Mouse (Mus musculus) forebrain, postnatal 0 days (tissue): ENCODE data around the gene Nsl1. TPM values are rescaled to one million over a fixed set of nuclear protein-coding genes. Genes with fewer than 3 reads are reported as not detected.
A peak's percentile ranks its signal among the peaks of the same experiment; 100 is the strongest.

Experiments
- ATAC-seq: fragments of 200-750 bp; cut with Nextera tagmentation; 2 replicates; pipeline ENCODE4 v1.8.0; 2017; ENCODE audit warnings: mild to moderate bottlenecking, moderate library complexity
- DNase-seq: peaks from one replicate; pipeline ENCODE4 v3.0.0-alpha.2; 2015
- H3K27ac ChIP-seq: fragments of 300-500 bp; sonication (generic); 2 replicates; pipeline ENCODE4 v1.5.1; 2014; ENCODE audit warnings: low read depth, mild to moderate bottlenecking, antibody characterized with exemption, low read length, moderate library complexity, mixed read lengths
- H3K27me3 ChIP-seq: fragments of 300-500 bp; sonication (generic); 2 replicates; pipeline ENCODE4 v1.6.1; 2014; ENCODE audit warnings: mild to moderate bottlenecking, low read length, mixed read lengths; ENCODE audit not compliant: insufficient read depth
- H3K36me3 ChIP-seq: fragments of 300-500 bp; sonication (generic); 2 replicates; pipeline ENCODE4 v1.6.1; 2014; ENCODE audit warnings: mild to moderate bottlenecking, moderate library complexity; ENCODE audit not compliant: insufficient read depth
- H3K4me1 ChIP-seq: fragments of 300-500 bp; sonication (generic); 2 replicates; pipeline ENCODE4 v1.6.1; 2014; ENCODE audit warnings: antibody characterized with exemption; ENCODE audit not compliant: insufficient read depth
- H3K4me2 ChIP-seq: fragments of 300-500 bp; sonication (generic); 2 replicates; pipeline ENCODE4 v1.6.1; 2014; ENCODE audit warnings: low read depth, mild to moderate bottlenecking, moderate library complexity
- H3K4me3 ChIP-seq: fragments of 300-500 bp; sonication (generic); 2 replicates; pipeline ENCODE4 v1.5.1; 2014; ENCODE audit warnings: low read depth, low read length, mixed read lengths
- H3K9ac ChIP-seq: fragments of 300-500 bp; sonication (generic); 2 replicates; pipeline ENCODE4 v1.6.1; 2014; ENCODE audit warnings: mild to moderate bottlenecking
- H3K9me3 ChIP-seq: fragments of 300-500 bp; sonication (generic); 2 replicates; pipeline ENCODE4 v1.6.1; 2016; ENCODE audit warnings: low read length
- CTCF ChIP-seq: sonication (generic); IDR thresholded peaks from 2 replicates; pipeline ENCODE4 v1.5.1; 2016; ENCODE audit warnings: antibody characterized with exemption, control low read depth, low read depth
- WGBS: fragments of 180-500 bp; shearing (Covaris S2); extraction: QIAGEN DNeasy Blood & Tissue Kit; methylation state at CpG from one replicate; pipeline ENCODE4 v1.1.7; 2014; 5-methylcytosine and 5-hydroxymethylcytosine counted together
- polyA plus RNA-seq: library from polyadenylated mRNA; unstranded; fragments of >200 nt; fragmentation: Nextera tagmentation; extraction: Ambion mirVana; gene quantifications from 2 replicates; pipeline ENCODE4 v1.2.1, GENCODE M21; 2015
- total RNA-seq: library from RNA; depleted of rRNA; stranded (reverse); fragments of >200 nt; gene quantifications from 2 replicates; pipeline ENCODE4 v1.2.3, GENCODE M21; 2014

Nsl1 gene
- total and polyA plus RNA-seq, 2 experiments from 2014 or later, result 2.5 to 4.7 TPM

GRCm38 (mm10) chr1:191083230-191083629, 20.4 kb downstream of the Nsl1 start:
- ATAC-seq (no peak), DNase-seq (no peak)
- Histone ChIP-seq H3K27me3 (no peaks in the 10 kb centered on the region), H3K4me2 (no peak overlapping the region), H3K9ac (no peak overlapping the region), H3K4me3 (no peak overlapping the region), H3K27ac (no peak overlapping the region), H3K9me3 (no peaks in the 10 kb centered on the region), H3K4me1 (no peaks in the 10 kb centered on the region), H3K36me3 (no peaks in the 10 kb centered on the region)
- WGBS, result 88% methylated on average over 8 of the region's 8 CpGs
- no peak for TF ChIP-seq CTCF

DNA sequence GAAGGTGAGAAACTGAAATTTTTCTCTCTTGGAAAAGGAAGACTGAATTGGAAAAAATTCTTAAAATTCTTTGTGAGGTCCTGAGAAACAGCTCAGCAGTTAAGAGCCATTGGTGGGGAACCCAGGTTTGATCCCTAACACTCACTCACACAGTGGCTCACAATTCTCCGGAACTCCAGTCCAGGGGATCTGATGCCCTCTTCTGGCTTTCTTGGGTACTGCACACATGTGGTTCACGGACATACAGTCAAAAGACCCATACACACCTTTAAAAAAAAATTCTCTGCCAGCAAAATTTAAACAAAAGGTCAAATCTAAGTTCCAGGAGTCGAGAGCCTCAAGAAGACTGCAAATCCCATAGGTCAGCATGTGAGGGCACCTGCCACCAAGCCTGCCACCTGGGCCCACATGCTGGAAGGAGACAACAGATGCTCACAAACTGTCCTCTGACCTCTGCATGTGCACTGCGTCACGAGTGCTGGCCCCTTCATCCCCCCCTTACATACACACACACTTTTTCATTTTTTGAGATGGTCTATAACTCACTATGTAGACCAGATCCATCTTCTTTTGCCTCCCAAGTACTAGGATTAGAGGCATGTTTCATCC, 22.2 kb downstream of the Nsl1 start:
- DNase-seq, result peak; percentile 45
- H3K4me3 ChIP-seq, result no peak overlapping the region
- TF ChIP-seq CTCF, result peak; percentile 65
- no peaks in the 10 kb centered on the region for H3K9me3 ChIP-seq
- 69% methylated on average over 5 of the region's 5 CpGs for WGBS
- no peak for ATAC-seq
- no peak overlapping the region for H3K4me2 ChIP-seq
- no peaks in the 10 kb centered on the region for H3K36me3 ChIP-seq
- H3K4me1 ChIP-seq, result no peaks in the 10 kb centered on the region
- H3K27ac ChIP-seq, result no peak overlapping the region
- H3K9ac ChIP-seq, result no peak overlapping the region
- H3K27me3 ChIP-seq, result no peaks in the 10 kb centered on the region

DNA sequence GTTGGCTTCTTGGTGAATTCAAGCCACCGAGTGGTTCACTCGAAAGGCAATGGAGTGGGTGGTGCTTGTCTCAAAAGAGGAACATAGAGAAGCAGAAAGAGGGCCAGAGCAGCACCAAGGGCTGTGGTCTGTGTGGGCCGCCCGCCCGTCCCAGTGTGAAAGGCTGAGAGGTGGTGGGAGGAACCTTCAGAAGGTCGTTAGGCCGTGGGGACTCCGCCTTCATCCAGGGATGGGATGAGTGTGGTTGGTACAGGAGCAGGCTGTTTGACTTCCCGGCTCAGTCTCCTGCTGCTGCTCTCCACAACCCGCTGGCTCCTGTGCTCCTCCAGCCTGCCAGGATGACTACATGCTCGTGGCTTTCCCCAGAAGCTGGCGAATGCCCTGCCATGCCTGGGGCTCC, 22.8 kb downstream of the Nsl1 start:
- H3K4me3 ChIP-seq, result no peak overlapping the region
- TF ChIP-seq CTCF, result no peak
- no peaks in the 10 kb centered on the region for H3K27me3 ChIP-seq
- no peak overlapping the region for H3K27ac ChIP-seq
- no peak for DNase-seq
- no peak overlapping the region for H3K9ac ChIP-seq
- no peaks in the 10 kb centered on the region for H3K9me3 ChIP-seq
- no peak overlapping the region for H3K4me2 ChIP-seq
- no peak for ATAC-seq
- WGBS, result 78% methylated on average over 12 of the region's 12 CpGs
- H3K4me1 ChIP-seq, result no peaks in the 10 kb centered on the region
- H3K36me3 ChIP-seq, result no peaks in the 10 kb centered on the region

- no peak for TF ChIP-seq CTCF
- no peak for ATAC-seq
- WGBS, result 87% methylated on average over 7 of the region's 7 CpGs
- Histone ChIP-seq H3K4me3 (no peak overlapping the region), H3K36me3 (no peaks in the 10 kb centered on the region), H3K4me2 (no peak overlapping the region), H3K4me1 (no peaks in the 10 kb centered on the region), H3K27ac (no peak overlapping the region), H3K27me3 (no peaks in the 10 kb centered on the region), H3K9ac (no peak overlapping the region), H3K9me3 (no peaks in the 10 kb centered on the region)
- no peak for DNase-seq
Measured at GRCm38 (mm10) chr1:191086304-191086878, 23.6 kb downstream of the Nsl1 start.

- no peak overlapping the region for H3K4me3 ChIP-seq
- H3K9me3 ChIP-seq, result no peaks in the 10 kb centered on the region
- no peaks in the 10 kb centered on the region for H3K4me1 ChIP-seq
- no peak for TF ChIP-seq CTCF
- H3K4me2 ChIP-seq, result no peak overlapping the region
- H3K36me3 ChIP-seq, result no peaks in the 10 kb centered on the region
- no peak overlapping the region for H3K27ac ChIP-seq
- H3K27me3 ChIP-seq, result no peaks in the 10 kb centered on the region
- 79% methylated on average over 8 of the region's 8 CpGs for WGBS
- no peak for ATAC-seq
- DNase-seq, result no peak
- no peak overlapping the region for H3K9ac ChIP-seq
Measured at GRCm38 (mm10) chr1:191086960-191087359, 24.1 kb downstream of the Nsl1 start.

DNA sequence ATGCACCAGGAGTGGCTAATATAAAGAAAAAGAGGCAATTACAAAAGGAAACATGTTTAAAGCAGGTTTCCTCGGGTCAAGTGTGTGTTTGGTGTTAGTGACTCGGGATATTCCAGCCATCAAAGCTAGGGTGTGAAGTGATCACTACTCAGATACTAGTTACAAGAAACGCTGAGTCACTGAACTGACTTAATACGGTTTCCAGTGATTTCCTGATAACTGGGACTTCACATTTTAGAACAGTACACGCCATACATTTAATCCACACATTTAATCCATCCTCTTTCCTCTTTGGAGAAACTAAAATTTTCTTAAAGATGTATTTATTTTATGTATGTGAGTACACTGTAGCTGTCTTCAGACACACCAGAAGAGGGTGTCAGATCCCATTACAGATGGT, 25.1 kb downstream of the Nsl1 start:
- ATAC-seq (no peak), DNase-seq (no peak)
- no peak overlapping the region for H3K4me3 ChIP-seq
- no peak for TF ChIP-seq CTCF
- 92% methylated on average over 5 of the region's 5 CpGs for whole genome bisulfite sequencing
- no peak overlapping the region for H3K27ac ChIP-seq
- no peaks in the 10 kb centered on the region for H3K36me3 ChIP-seq
- H3K4me1 ChIP-seq, result no peaks in the 10 kb centered on the region
- H3K27me3 ChIP-seq, result no peaks in the 10 kb centered on the region
- H3K9me3 ChIP-seq, result no peaks in the 10 kb centered on the region
- H3K9ac ChIP-seq, result no peak overlapping the region
- H3K4me2 ChIP-seq, result no peak overlapping the region

GRCm38 (mm10) chr1:191089355-191089754, 26.5 kb downstream of the Nsl1 start:
- no peak for TF ChIP-seq CTCF
- H3K27me3 ChIP-seq, result no peaks in the 10 kb centered on the region
- WGBS, result 84% methylated on average over 6 of the region's 6 CpGs
- no peak overlapping the region for H3K4me3 ChIP-seq
- H3K27ac ChIP-seq, result no peak overlapping the region
- no peak overlapping the region for H3K9ac ChIP-seq
- H3K36me3 ChIP-seq, result no peaks in the 10 kb centered on the region
- no peak for ATAC-seq
- no peak overlapping the region for H3K4me2 ChIP-seq
- DNase-seq, result no peak
- H3K4me1 ChIP-seq, result no peaks in the 10 kb centered on the region
- no peaks in the 10 kb centered on the region for H3K9me3 ChIP-seq
